Mouse (Mus musculus) hindbrain, embryonic 13.5 days (tissue): ENCODE data around the gene 1700011L22Rik. TPM values are rescaled to one million over a fixed set of nuclear protein-coding genes. Genes with fewer than 3 reads are reported as not detected.

Experiments used
- ATAC-seq: fragments of 200-750 bp; cut with Nextera tagmentation; 2 replicates; pipeline ENCODE4 v1.8.0; 2017; ENCODE audit warnings: moderate TSS enrichment; ENCODE audit not compliant: low FRiP score
- H3K27ac ChIP-seq: fragments of 300-500 bp; sonication (generic); 2 replicates; pipeline ENCODE4 v1.5.1; 2015; ENCODE audit warnings: inconsistent platforms, mild to moderate bottlenecking, moderate library complexity
- H3K27me3 ChIP-seq: fragments of 300-500 bp; sonication (generic); 2 replicates; pipeline ENCODE4 v1.6.1; 2015; ENCODE audit warnings: mild to moderate bottlenecking, inconsistent platforms
- H3K36me3 ChIP-seq: fragments of 300-500 bp; sonication (generic); 2 replicates; pipeline ENCODE4 v1.6.1; 2015; ENCODE audit warnings: mild to moderate bottlenecking, inconsistent platforms
- H3K4me1 ChIP-seq: fragments of 300-500 bp; sonication (generic); replicated peaks from 2 replicates; pipeline ENCODE4 v1.6.1; 2015; ENCODE audit warnings: inconsistent platforms
- H3K4me2 ChIP-seq: fragments of 300-500 bp; sonication (generic); 2 replicates; pipeline ENCODE4 v1.6.1; 2015; ENCODE audit warnings: inconsistent platforms, mild to moderate bottlenecking, moderate library complexity
- H3K4me3 ChIP-seq: fragments of 300-500 bp; sonication (generic); 2 replicates; pipeline ENCODE4 v1.5.1; 2015; ENCODE audit warnings: mild to moderate bottlenecking, inconsistent platforms
- H3K9ac ChIP-seq: fragments of 300-500 bp; sonication (generic); 2 replicates; pipeline ENCODE4 v1.6.1; 2015; ENCODE audit warnings: mild to moderate bottlenecking, inconsistent platforms
- H3K9me3 ChIP-seq: fragments of 300-500 bp; sonication (generic); 2 replicates; pipeline ENCODE4 v1.6.1; 2016; ENCODE audit warnings: inconsistent platforms
- WGBS: fragments of 180-500 bp; shearing (Covaris S2); methylation state at CpG from one replicate; pipeline ENCODE4 v1.1.7; 2015; 5-methylcytosine and 5-hydroxymethylcytosine counted together
- polyA plus RNA-seq: library from polyadenylated mRNA; unstranded; fragments of >200 nt; fragmentation: Nextera tagmentation; extraction: Ambion mirVana; gene quantifications from 2 replicates; pipeline ENCODE4 v1.2.1, GENCODE M21; 2015

The 1700011L22Rik gene
- polyA plus RNA-seq, 1 experiment from 2014 or later = not detected

- Histone ChIP-seq H3K4me2 (no peak overlapping the region), H3K27ac (no peak overlapping the region), H3K4me1 (no peaks in the 10 kb centered on the region), H3K9me3 (no peaks in the 10 kb centered on the region), H3K4me3 (no peak overlapping the region), H3K36me3 (peaks cover 76% of the 10 kb centered on the region), H3K9ac (no peak overlapping the region), H3K27me3 (no peaks in the 10 kb centered on the region)
- WGBS = 89% methylated on average over 8 of the region's 8 CpGs
- ATAC-seq = no peak
Measured at GRCm38 (mm10) chr8:79277264-79277870, 29.0 kb upstream of the 1700011L22Rik start.

GRCm38 (mm10) chr8:79274940-79275339 is 26.6 kb upstream of the 1700011L22Rik start:
- H3K27ac ChIP-seq = no peak overlapping the region
- peaks cover 88% of the 10 kb centered on the region for H3K36me3 ChIP-seq
- no peak overlapping the region for H3K4me3 ChIP-seq
- WGBS = 95% methylated on average over 10 of the region's 10 CpGs
- no peak overlapping the region for H3K9ac ChIP-seq
- H3K4me2 ChIP-seq = no peak overlapping the region
- no peaks in the 10 kb centered on the region for H3K27me3 ChIP-seq
- H3K4me1 ChIP-seq = no peaks in the 10 kb centered on the region
- no peaks in the 10 kb centered on the region for H3K9me3 ChIP-seq
- ATAC-seq = no peak

- 93% methylated on average over 6 of the region's 6 CpGs for WGBS
- no peaks in the 10 kb centered on the region for H3K4me1 ChIP-seq
- no peaks in the 10 kb centered on the region for H3K27me3 ChIP-seq
- peaks cover 90% of the 10 kb centered on the region for H3K36me3 ChIP-seq
- H3K27ac ChIP-seq = no peak overlapping the region
- no peaks in the 10 kb centered on the region for H3K9me3 ChIP-seq
- H3K4me2 ChIP-seq = no peak overlapping the region
- H3K9ac ChIP-seq = no peak overlapping the region
- no peak overlapping the region for H3K4me3 ChIP-seq
- no peak for ATAC-seq
Measured at GRCm38 (mm10) chr8:79273776-79274175, 25.4 kb upstream of the 1700011L22Rik start.

- Histone ChIP-seq H3K27ac (no peak overlapping the region), H3K36me3 (peaks cover 92% of the 10 kb centered on the region), H3K4me1 (no peaks in the 10 kb centered on the region), H3K4me2 (no peak overlapping the region), H3K27me3 (no peaks in the 10 kb centered on the region), H3K4me3 (no peak overlapping the region), H3K9ac (no peak overlapping the region), H3K9me3 (no peaks in the 10 kb centered on the region)
- WGBS = 79% methylated on average over 4 of the region's 4 CpGs
- no peak for ATAC-seq
Measured at GRCm38 (mm10) chr8:79272676-79273075, 24.3 kb upstream of the 1700011L22Rik start.

GRCm38 (mm10) chr8:79268921-79269320 is 20.6 kb upstream of the 1700011L22Rik start:
- no peak for ATAC-seq
- Histone ChIP-seq H3K9me3 (no peaks in the 10 kb centered on the region), H3K36me3 (peaks cover 74% of the 10 kb centered on the region), H3K4me1 (no peaks in the 10 kb centered on the region), H3K9ac (no peak overlapping the region), H3K4me2 (no peak overlapping the region), H3K27me3 (no peaks in the 10 kb centered on the region), H3K27ac (no peak overlapping the region), H3K4me3 (no peak overlapping the region)
- 96% methylated on average over 7 of the region's 7 CpGs for WGBS

GRCm38 (mm10) chr8:79261920-79262319 is 13.6 kb upstream of the 1700011L22Rik start:
- ATAC-seq = no peak
- no peaks in the 10 kb centered on the region for H3K4me1 ChIP-seq
- no peak overlapping the region for H3K4me2 ChIP-seq
- no peak overlapping the region for H3K27ac ChIP-seq
- 95% methylated on average over 5 of the region's 5 CpGs for WGBS
- no peak overlapping the region for H3K4me3 ChIP-seq
- H3K9ac ChIP-seq = no peak overlapping the region
- H3K27me3 ChIP-seq = no peaks in the 10 kb centered on the region
- H3K36me3 ChIP-seq = peaks cover 9% of the 10 kb centered on the region
- H3K9me3 ChIP-seq = peaks cover 5% of the 10 kb centered on the region; the same call in 1 of the 2 replicates

- WGBS = 80% methylated on average over 8 of the region's 8 CpGs
Measured at GRCm38 (mm10) chr8:79256076-79256705, 7.8 kb upstream of the 1700011L22Rik start.

GRCm38 (mm10) chr8:79253742-79254141 is 5.4 kb upstream of the 1700011L22Rik start:
- H3K27ac ChIP-seq = no peak overlapping the region
- no peak overlapping the region for H3K4me2 ChIP-seq
- H3K27me3 ChIP-seq = no peaks in the 10 kb centered on the region
- 89% methylated on average over 6 of the region's 6 CpGs for WGBS
- H3K9ac ChIP-seq = no peak overlapping the region
- H3K36me3 ChIP-seq = no peaks in the 10 kb centered on the region
- no peaks in the 10 kb centered on the region for H3K4me1 ChIP-seq
- H3K9me3 ChIP-seq = no peaks in the 10 kb centered on the region
- no peak for ATAC-seq
- H3K4me3 ChIP-seq = no peak overlapping the region

More at GRCm38 (mm10) chr8:79256076-79256705, 7.8 kb upstream of the 1700011L22Rik start:
- ATAC-seq = no peak
- Histone ChIP-seq H3K4me1 (no peaks in the 10 kb centered on the region), H3K9me3 (no peaks in the 10 kb centered on the region), H3K4me2 (no peak overlapping the region), H3K27ac (no peak overlapping the region), H3K27me3 (no peaks in the 10 kb centered on the region), H3K4me3 (no peak overlapping the region), H3K9ac (no peak overlapping the region), H3K36me3 (no peaks in the 10 kb centered on the region)

- no peak for ATAC-seq
- no peaks in the 10 kb centered on the region for H3K4me1 ChIP-seq
- H3K27ac ChIP-seq = no peak overlapping the region
- H3K4me2 ChIP-seq = no peak overlapping the region
- no peaks in the 10 kb centered on the region for H3K36me3 ChIP-seq
- H3K4me3 ChIP-seq = no peak overlapping the region
- no peaks in the 10 kb centered on the region for H3K9me3 ChIP-seq
- WGBS = 92% methylated on average over 2 of the region's 2 CpGs
- no peak overlapping the region for H3K9ac ChIP-seq
- no peaks in the 10 kb centered on the region for H3K27me3 ChIP-seq
Measured at GRCm38 (mm10) chr8:79243422-79243821, 4.9 kb downstream of the 1700011L22Rik start.

GRCm38 (mm10) chr8:79239996-79240395 is 8.4 kb downstream of the 1700011L22Rik start:
- Histone ChIP-seq H3K9ac (no peak overlapping the region), H3K36me3 (no peaks in the 10 kb centered on the region), H3K27me3 (no peaks in the 10 kb centered on the region), H3K4me1 (no peaks in the 10 kb centered on the region), H3K4me3 (no peak overlapping the region), H3K9me3 (no peaks in the 10 kb centered on the region), H3K27ac (no peak overlapping the region), H3K4me2 (no peak overlapping the region)
- no peak for ATAC-seq
- WGBS = 89% methylated on average over 7 of the region's 7 CpGs

- no peak for ATAC-seq
- Histone ChIP-seq H3K36me3 (no peaks in the 10 kb centered on the region), H3K4me1 (no peaks in the 10 kb centered on the region), H3K27ac (no peak overlapping the region), H3K9ac (no peak overlapping the region), H3K4me2 (no peak overlapping the region), H3K4me3 (no peak overlapping the region), H3K9me3 (no peaks in the 10 kb centered on the region), H3K27me3 (no peaks in the 10 kb centered on the region)
- 73% methylated on average over 3 of the region's 3 CpGs for whole genome bisulfite sequencing
Measured at GRCm38 (mm10) chr8:79239320-79239719, 9.1 kb downstream of the 1700011L22Rik start.

GRCm38 (mm10) chr8:79229266-79229888 is 19.0 kb downstream of the 1700011L22Rik start:
- peaks cover 11% of the 10 kb centered on the region; the same call in 1 of the 2 replicates for H3K9me3 ChIP-seq
- H3K36me3 ChIP-seq = no peaks in the 10 kb centered on the region
- no peak overlapping the region for H3K4me2 ChIP-seq
- no peak for ATAC-seq
- 81% methylated on average over 8 of the region's 8 CpGs for WGBS
- H3K27ac ChIP-seq = no peak overlapping the region
- no peak overlapping the region for H3K9ac ChIP-seq
- no peaks in the 10 kb centered on the region for H3K4me1 ChIP-seq
- no peaks in the 10 kb centered on the region for H3K27me3 ChIP-seq
- no peak overlapping the region for H3K4me3 ChIP-seq
